Mouse (Mus musculus) stomach, postnatal 0 days (tissue): ENCODE results near the gene Rgma. TPM values are rescaled to one million over a fixed set of nuclear protein-coding genes. Genes with fewer than 3 reads are reported as not detected.

ENCODE experiments used
- ATAC-seq: fragments of 200-750 bp; cut with Nextera tagmentation; 2 replicates; pipeline ENCODE4 v1.8.0; 2017; ENCODE audit not compliant: low FRiP score, low TSS enrichment
- DNase-seq: peaks from one replicate; pipeline ENCODE4 v3.0.0-alpha.2; 2016; ENCODE audit warnings: low spot score
- H3K27ac ChIP-seq: fragments of 300-500 bp; sonication (generic); replicated peaks from 2 replicates; pipeline ENCODE4 v1.5.1; 2014; ENCODE audit warnings: mild to moderate bottlenecking, control low read depth
- H3K27me3 ChIP-seq: fragments of 300-500 bp; sonication (generic); 2 replicates; pipeline ENCODE4 v1.6.1; 2014; ENCODE audit warnings: low read length; ENCODE audit not compliant: control insufficient read depth, insufficient read depth
- H3K36me3 ChIP-seq: fragments of 300-500 bp; sonication (generic); 2 replicates; pipeline ENCODE4 v1.6.1; 2014; ENCODE audit warnings: low read length, mixed read lengths; ENCODE audit not compliant: control insufficient read depth, insufficient read depth
- H3K4me1 ChIP-seq: fragments of 300-500 bp; sonication (generic); replicated peaks from 2 replicates; pipeline ENCODE4 v1.6.1; 2014; ENCODE audit warnings: antibody characterized with exemption; ENCODE audit not compliant: control insufficient read depth, insufficient read depth
- H3K4me2 ChIP-seq: fragments of 300-500 bp; sonication (generic); replicated peaks from 2 replicates; pipeline ENCODE4 v1.6.1; 2014; ENCODE audit warnings: low read depth, mild to moderate bottlenecking, control low read depth, moderate library complexity
- H3K4me3 ChIP-seq: fragments of 300-500 bp; sonication (generic); 2 replicates; pipeline ENCODE4 v1.5.1; 2014; ENCODE audit warnings: low read depth, low read length, control low read depth
- H3K9ac ChIP-seq: fragments of 300-500 bp; sonication (generic); 2 replicates; pipeline ENCODE4 v1.6.1; 2014; ENCODE audit warnings: mild to moderate bottlenecking, low read length, control low read depth, mixed read lengths
- H3K9me3 ChIP-seq: fragments of 300-500 bp; sonication (generic); 2 replicates; pipeline ENCODE4 v1.6.1; 2016; ENCODE audit warnings: low read length; ENCODE audit not compliant: control insufficient read depth
- CTCF ChIP-seq: IDR thresholded peaks from 2 replicates; pipeline ENCODE4 v1.5.1; 2016; ENCODE audit warnings: antibody characterized with exemption, low read depth, mild to moderate bottlenecking, moderate library complexity
- EP300 ChIP-seq: optimal IDR thresholded peaks from 2 replicates; pipeline ENCODE3; 2016; ENCODE audit warnings: antibody characterized with exemption
- WGBS: fragments of 180-500 bp; shearing (Covaris S2); extraction: QIAGEN DNeasy Blood & Tissue Kit; methylation state at CpG from one replicate; pipeline ENCODE4 v1.1.7; 2014; 5-methylcytosine and 5-hydroxymethylcytosine counted together
- polyA plus RNA-seq: library from polyadenylated mRNA; unstranded; fragments of >200 nt; fragmentation: Nextera tagmentation; extraction: Ambion mirVana; gene quantifications from 2 replicates; pipeline ENCODE4 v1.2.1, GENCODE M21; 2015

The Rgma gene
- polyA plus RNA-seq, 1 experiment from 2014 or later: 4.5 TPM

DNA sequence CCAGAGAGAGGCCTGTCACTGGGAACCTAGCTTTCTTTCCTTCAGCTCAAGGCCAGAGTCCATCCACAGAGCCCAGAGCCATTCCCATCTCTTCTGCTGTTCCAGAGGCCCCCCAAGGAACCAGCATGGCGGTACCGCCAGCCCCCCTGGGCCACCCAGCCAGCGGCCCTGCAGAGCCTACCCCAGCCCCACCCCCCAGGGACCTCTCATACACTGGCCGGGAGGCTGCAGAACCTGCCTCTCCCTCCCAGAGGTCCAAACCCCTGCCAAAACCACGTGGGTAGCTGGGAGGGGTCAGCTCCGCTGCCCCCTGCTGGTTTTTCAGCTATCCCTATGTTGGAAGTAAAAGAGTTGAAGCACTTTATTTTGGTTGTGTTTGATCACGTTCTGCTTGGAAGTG, 44.1 kb downstream of the Rgma start:
- no peaks in the 10 kb centered on the region for H3K4me1 ChIP-seq
- no peak overlapping the region for H3K27ac ChIP-seq
- no peak overlapping the region for H3K4me2 ChIP-seq
- no peak overlapping the region for H3K4me3 ChIP-seq
- TF ChIP-seq EP300 (no peak), CTCF (peak; percentile 57)
- no peaks in the 10 kb centered on the region for H3K27me3 ChIP-seq
- DNase-seq: no peak
- no peaks in the 10 kb centered on the region for H3K9me3 ChIP-seq
- H3K9ac ChIP-seq: no peak overlapping the region
- peaks cover 12% of the 10 kb centered on the region for H3K36me3 ChIP-seq
- no peak for ATAC-seq
- 43% methylated on average over 7 of the region's 7 CpGs for WGBS

DNA sequence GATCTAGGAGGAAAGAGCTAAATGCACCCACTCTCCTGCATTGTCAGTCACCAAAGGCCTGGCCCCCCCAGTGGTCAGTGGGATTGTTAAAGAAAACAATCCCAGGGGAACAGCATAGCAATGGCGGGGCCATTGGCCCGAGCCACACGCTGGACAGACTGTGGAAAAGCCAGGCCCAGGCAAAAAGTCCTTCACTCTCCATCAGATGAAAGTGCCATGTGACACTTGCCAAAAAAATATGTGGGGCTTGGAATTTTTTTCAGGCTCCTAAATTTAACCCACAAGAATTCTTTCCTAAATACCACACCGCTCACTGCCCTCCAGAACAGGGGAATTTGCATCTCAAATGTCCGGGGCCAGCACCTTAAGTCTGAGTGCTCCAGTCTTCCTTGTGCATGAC, 45.5 kb downstream of the Rgma start:
- 0 out of 2 replicates have a peak overlapping the region, but pooled peaks have one; percentile 1 for H3K27ac ChIP-seq
- TF ChIP-seq CTCF: no peak
- TF ChIP-seq EP300: no peak

GRCm38 (mm10) chr7:73421278-73422015, 46.1 kb downstream of the Rgma start:
- ATAC-seq (no peak), DNase-seq (no peak)
- 42% methylated on average over 9 of the region's 9 CpGs for WGBS
- Histone ChIP-seq H3K9ac (peak overlapping the region; percentile 35; the same call in 1 of the 2 replicates), H3K27me3 (no peaks in the 10 kb centered on the region), H3K4me3 (no peak overlapping the region), H3K27ac (0 out of 2 replicates have a peak overlapping the region, but pooled peaks have one; percentile 35), H3K36me3 (peaks cover 8% of the 10 kb centered on the region), H3K4me2 (no peak overlapping the region), H3K4me1 (no peaks in the 10 kb centered on the region), H3K9me3 (no peaks in the 10 kb centered on the region)
- TF ChIP-seq CTCF (no peak), EP300 (no peak)

More for the DNA sequence above, 45.5 kb downstream of the Rgma start:
- H3K27me3 ChIP-seq: no peaks in the 10 kb centered on the region
- peaks cover 8% of the 10 kb centered on the region for H3K36me3 ChIP-seq
- DNase-seq (no peak), ATAC-seq (no peak)
- WGBS: 62% methylated on average over 5 of the region's 5 CpGs
- H3K9ac ChIP-seq: no peak overlapping the region
- no peaks in the 10 kb centered on the region for H3K9me3 ChIP-seq
- H3K4me3 ChIP-seq: no peak overlapping the region
- H3K4me1 ChIP-seq: no peaks in the 10 kb centered on the region
- no peak overlapping the region for H3K4me2 ChIP-seq

DNA sequence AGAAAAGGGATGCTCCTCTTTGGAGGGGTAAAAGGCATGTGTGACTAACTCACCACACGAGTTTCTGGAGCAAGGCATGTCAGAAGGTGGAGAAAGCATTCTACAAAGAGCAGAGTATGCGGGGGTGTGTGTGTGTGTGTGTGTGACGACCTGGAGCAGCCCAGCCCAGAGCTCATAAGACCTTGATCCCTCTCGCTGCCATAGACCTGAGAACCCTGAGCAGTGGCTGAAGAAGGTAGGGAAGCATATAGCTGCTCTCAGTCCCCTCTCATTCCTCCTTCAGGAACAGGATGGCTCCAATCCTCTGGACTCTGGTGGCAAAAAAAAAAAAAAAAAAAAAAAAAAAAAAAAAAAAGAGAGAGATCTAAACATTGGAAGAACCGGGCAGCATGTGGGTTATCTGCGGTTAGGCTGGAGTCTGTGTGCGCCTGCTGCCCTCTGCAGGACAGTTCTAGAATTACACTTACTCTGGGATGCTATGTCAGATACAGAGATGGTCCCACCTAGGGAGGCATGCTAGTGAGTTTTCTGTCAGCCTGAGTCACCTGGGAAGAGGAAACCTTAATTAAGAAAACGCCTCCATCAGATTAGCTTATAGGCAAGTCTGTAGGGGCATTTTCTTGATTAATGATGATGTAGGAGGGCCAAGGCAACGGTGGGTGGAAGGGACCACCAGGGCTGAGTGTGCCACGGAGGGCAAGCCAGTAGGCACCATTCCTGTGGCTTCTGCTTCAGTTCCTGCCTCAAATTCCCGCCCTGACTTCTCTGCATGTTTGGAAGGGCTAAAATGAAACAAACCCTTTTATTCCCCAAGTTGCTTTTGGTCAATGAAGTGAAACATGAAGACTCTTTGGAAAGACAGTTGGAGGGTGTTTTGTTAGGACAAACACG, 47.2 kb downstream of the Rgma start:
- Histone ChIP-seq H3K9ac (no peak overlapping the region), H3K27me3 (no peaks in the 10 kb centered on the region), H3K4me2 (no peak overlapping the region), H3K9me3 (no peaks in the 10 kb centered on the region), H3K36me3 (peaks cover 5% of the 10 kb centered on the region), H3K27ac (no peak overlapping the region), H3K4me1 (no peaks in the 10 kb centered on the region), H3K4me3 (no peak overlapping the region)
- TF ChIP-seq EP300: no peak
- peak; percentile 91 for TF ChIP-seq CTCF
- WGBS: 24% methylated on average over 12 of the region's 12 CpGs
- ATAC-seq (peak; percentile 52; the same call in 1 of the 2 replicates), DNase-seq (peak; percentile 80)

- Histone ChIP-seq H3K36me3 (peaks cover 6% of the 10 kb centered on the region; the same call in 1 of the 2 replicates), H3K27ac (no peak overlapping the region), H3K9ac (no peak overlapping the region), H3K4me2 (no peak overlapping the region), H3K27me3 (no peaks in the 10 kb centered on the region), H3K4me1 (no peaks in the 10 kb centered on the region), H3K9me3 (no peaks in the 10 kb centered on the region), H3K4me3 (no peak overlapping the region)
- WGBS: 65% methylated on average over 13 of the region's 13 CpGs
- ATAC-seq (no peak), DNase-seq (no peak)
- no peak for TF ChIP-seq EP300
- no peak for TF ChIP-seq CTCF
Measured at GRCm38 (mm10) chr7:73423236-73423635, 47.9 kb downstream of the Rgma start.

DNA sequence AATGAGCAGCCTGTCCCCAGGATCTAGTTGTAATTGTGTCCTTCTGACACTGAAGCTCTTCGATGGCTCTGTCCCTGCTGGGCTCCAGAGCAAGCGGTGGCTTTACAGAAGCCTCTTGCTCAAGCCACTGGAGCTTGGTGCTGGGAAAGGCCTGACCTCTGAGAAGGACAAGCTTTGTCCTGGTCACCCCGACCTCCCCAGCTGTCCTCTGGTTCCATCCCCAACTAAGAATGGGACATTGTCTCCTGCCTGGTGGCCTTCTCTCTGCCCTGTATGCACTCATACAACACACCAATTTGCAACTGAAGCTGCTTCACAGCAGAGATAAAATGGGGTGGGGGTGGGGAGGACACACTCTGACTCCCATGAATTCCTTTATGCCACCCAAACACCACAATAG, 48.9 kb downstream of the Rgma start:
- H3K27me3 ChIP-seq: no peaks in the 10 kb centered on the region
- no peak overlapping the region for H3K4me3 ChIP-seq
- H3K4me1 ChIP-seq: no peaks in the 10 kb centered on the region
- H3K36me3 ChIP-seq: peaks cover 15% of the 10 kb centered on the region
- H3K9me3 ChIP-seq: no peaks in the 10 kb centered on the region
- no peak for DNase-seq
- no peak for ATAC-seq
- H3K9ac ChIP-seq: no peak overlapping the region
- no peak for TF ChIP-seq CTCF
- no peak for TF ChIP-seq EP300
- 56% methylated on average over 3 of the region's 3 CpGs for WGBS
- no peak overlapping the region for H3K27ac ChIP-seq
- no peak overlapping the region for H3K4me2 ChIP-seq
